Mouse (Mus musculus) forebrain, embryonic 11.5 days (tissue): ENCODE measurements around the gene Mapre3. TPM values are rescaled to one million over a fixed set of nuclear protein-coding genes. Genes with fewer than 3 reads are reported as not detected.

Source experiments
- ATAC-seq: fragments of 200-750 bp; cut with Nextera tagmentation; replicated peaks from 2 replicates; pipeline ENCODE4 v1.8.0; 2017; ENCODE audit warnings: moderate TSS enrichment; ENCODE audit not compliant: low FRiP score
- DNase-seq: peaks from one replicate; pipeline ENCODE4 v3.0.0-alpha.2; 2017; ENCODE audit warnings: low spot score
- H3K27ac ChIP-seq: fragments of 300-500 bp; sonication (generic); 2 replicates; pipeline ENCODE4 v1.5.1; 2014; ENCODE audit warnings: low read depth, low read length
- H3K27me3 ChIP-seq: fragments of 300-500 bp; sonication (generic); 2 replicates; pipeline ENCODE4 v1.6.1; 2014; ENCODE audit warnings: mild to moderate bottlenecking, low read length, mixed read lengths; ENCODE audit not compliant: control insufficient read depth, insufficient read depth
- H3K36me3 ChIP-seq: fragments of 300-500 bp; sonication (generic); 2 replicates; pipeline ENCODE4 v1.6.1; 2014; ENCODE audit warnings: mild to moderate bottlenecking, low read length, moderate library complexity, mixed read lengths; ENCODE audit not compliant: control insufficient read depth, insufficient read depth
- H3K4me1 ChIP-seq: fragments of 300-500 bp; sonication (generic); replicated peaks from 2 replicates; pipeline ENCODE4 v1.6.1; 2014; ENCODE audit warnings: low read length, mixed read lengths; ENCODE audit not compliant: control insufficient read depth, insufficient read depth
- H3K4me2 ChIP-seq: fragments of 300-500 bp; sonication (generic); 2 replicates; pipeline ENCODE4 v1.6.1; 2014; ENCODE audit warnings: low read depth, mild to moderate bottlenecking, low read length, moderate library complexity, mixed read lengths; ENCODE audit not compliant: severe bottlenecking
- H3K4me3 ChIP-seq: fragments of 300-500 bp; sonication (generic); 2 replicates; pipeline ENCODE4 v1.5.1; 2014; ENCODE audit warnings: low read depth, low read length
- H3K9ac ChIP-seq: fragments of 300-500 bp; sonication (generic); 2 replicates; pipeline ENCODE4 v1.6.1; 2014; ENCODE audit warnings: low read length
- H3K9me3 ChIP-seq: fragments of 300-500 bp; sonication (generic); 2 replicates; pipeline ENCODE4 v1.6.1; 2016; ENCODE audit warnings: low read length, mixed read lengths; ENCODE audit not compliant: control insufficient read depth
- WGBS: fragments of 180-500 bp; shearing (Covaris S2); extraction: QIAGEN DNeasy Blood & Tissue Kit; methylation state at CpG from one replicate; pipeline ENCODE4 v1.1.7; 2014; 5-methylcytosine and 5-hydroxymethylcytosine counted together
- polyA plus RNA-seq: library from polyadenylated mRNA; unstranded; fragments of >200 nt; fragmentation: Nextera tagmentation; extraction: Ambion mirVana; gene quantifications from 2 replicates; pipeline ENCODE4 v1.2.1, GENCODE M21; 2014

Mapre3 gene
- 37.5 and 39.7 TPM in 2 replicates for polyA plus RNA-seq

DNA sequence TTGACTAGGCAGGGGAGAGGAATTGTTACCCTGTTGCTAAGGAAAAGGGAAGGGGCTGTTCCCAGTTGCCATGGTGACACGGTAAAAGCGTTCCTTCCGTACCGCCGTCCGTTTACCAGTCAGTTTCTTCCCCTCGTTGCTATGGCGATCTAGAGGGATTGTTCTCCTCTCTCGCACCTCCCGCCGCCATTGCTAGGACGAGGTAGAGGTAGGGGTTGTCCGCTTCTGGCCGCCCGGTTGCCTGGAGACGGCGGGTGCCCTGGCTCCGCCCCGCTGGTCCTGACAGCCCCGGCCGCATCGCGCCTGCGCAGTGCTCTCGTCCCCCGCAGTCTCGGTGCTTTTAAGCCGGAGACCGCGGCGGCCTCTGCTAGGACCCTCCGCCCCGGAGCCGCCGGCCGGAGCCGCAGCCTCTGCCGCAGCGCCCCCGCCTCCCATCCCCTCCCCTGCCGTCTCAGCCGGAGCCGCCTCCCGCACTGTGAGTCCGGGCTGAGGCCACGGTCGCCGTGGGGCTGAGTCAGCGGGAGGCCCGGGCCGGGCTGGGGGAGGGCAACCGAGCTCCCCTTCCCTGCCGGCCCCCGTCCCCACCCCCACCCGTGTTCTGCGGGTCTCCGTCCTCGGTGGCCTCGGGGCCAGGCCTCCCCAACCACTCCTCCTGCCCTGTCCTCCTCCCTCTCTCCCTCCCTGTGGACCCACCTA is at the start of gene Mapre3:
Gene Mapre3, plus strand, starts transcription at position 218 of the 696 bp plus-strand sequence.
- Histone ChIP-seq H3K4me3 (peak within 1 kb of the TSS; percentile 80), H3K9ac (peak within 1 kb of the TSS; percentile 83), H3K27ac (peak within 1 kb of the TSS; percentile 85), H3K4me2 (peak within 1 kb of the TSS; percentile 68), H3K9me3 (no peaks in the 10 kb centered on the region), H3K27me3 (no peaks in the 10 kb centered on the region), H3K36me3 (no peaks in the 10 kb centered on the region), H3K4me1 (peaks cover 6% of the 10 kb centered on the region)
- WGBS: under 1% methylated on average over 55 of the region's 59 CpGs
- peak; percentile 98 for DNase-seq
- ATAC-seq: peak; percentile 98

DNA sequence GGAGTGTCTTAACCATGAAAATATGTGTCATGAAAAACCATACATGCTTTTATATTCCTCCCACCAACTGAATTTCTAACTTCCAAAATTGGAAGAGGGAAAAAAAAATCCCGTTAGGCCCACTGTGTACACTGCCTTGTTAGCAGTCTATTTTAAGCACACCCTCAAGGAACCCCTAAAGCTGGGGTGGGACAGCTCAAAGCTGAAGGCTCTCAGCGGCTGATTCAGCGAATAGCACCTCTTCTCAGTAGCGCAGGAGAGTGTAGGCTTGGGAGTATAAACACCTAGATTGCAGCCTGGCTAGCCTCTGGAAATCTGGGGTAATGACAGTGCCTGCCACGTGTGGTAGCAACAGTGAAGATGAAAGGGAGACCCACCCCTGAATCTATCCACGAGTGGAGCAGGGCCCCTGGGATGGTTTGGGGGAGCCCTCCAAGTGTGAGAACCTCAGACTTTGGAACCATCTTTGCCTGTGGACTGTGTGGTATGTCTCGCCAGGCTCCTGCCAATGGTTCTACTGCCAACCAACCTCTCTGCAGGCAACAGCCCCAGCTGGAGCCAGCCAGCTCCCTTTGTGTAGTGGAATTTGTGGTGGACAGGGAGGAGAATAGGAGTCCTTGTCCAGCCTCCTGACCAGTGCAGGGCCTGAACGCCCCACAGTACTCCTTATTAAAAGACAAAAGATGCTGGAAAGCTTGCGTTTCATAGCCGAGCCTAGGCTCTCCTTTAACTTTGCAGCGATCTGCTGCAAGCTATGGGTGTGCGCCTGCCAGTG is 48.7 kb upstream of the Mapre3 start:
- WGBS: 74% methylated on average over 12 of the region's 12 CpGs

DNA sequence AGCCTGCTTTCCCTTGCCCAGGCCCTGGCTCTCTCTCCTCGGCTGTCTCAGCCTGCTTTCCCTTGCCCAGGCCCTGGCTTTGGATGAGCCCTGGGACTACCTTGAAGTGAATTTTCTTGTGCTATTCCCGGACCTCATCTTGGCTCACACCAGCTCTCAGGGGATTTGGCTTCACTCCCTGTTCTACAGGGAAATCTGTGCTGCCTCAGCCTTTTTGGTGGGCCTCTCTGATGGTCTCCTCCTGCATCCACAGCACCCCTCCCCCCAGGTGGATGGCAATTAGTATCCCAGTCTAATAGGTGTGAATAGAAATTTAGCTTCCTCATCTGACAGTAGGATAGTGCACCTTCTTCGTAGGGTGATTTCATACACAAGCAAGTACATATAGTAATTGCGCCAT is 46.4 kb upstream of the Mapre3 start:
- no peak overlapping the region for H3K4me2 ChIP-seq
- H3K4me1 ChIP-seq: peaks cover 8% of the 10 kb centered on the region
- H3K36me3 ChIP-seq: no peaks in the 10 kb centered on the region
- H3K9me3 ChIP-seq: no peaks in the 10 kb centered on the region
- no peak overlapping the region for H3K9ac ChIP-seq
- ATAC-seq: no peak
- WGBS: 82% methylated on average over 4 of the region's 4 CpGs
- no peak for DNase-seq
- H3K27me3 ChIP-seq: no peaks in the 10 kb centered on the region
- peak overlapping the region; percentile 9 for H3K27ac ChIP-seq
- no peak overlapping the region for H3K4me3 ChIP-seq

More for the DNA sequence above, 48.7 kb upstream of the Mapre3 start:
- H3K27ac ChIP-seq: 0 out of 2 replicates have a peak overlapping the region, but pooled peaks have one; percentile 15
- no peaks in the 10 kb centered on the region for H3K9me3 ChIP-seq
- H3K4me3 ChIP-seq: no peak overlapping the region
- no peak for DNase-seq
- no peaks in the 10 kb centered on the region for H3K36me3 ChIP-seq
- no peak for ATAC-seq
- H3K27me3 ChIP-seq: no peaks in the 10 kb centered on the region
- H3K4me2 ChIP-seq: no peak overlapping the region
- peaks cover 12% of the 10 kb centered on the region for H3K4me1 ChIP-seq
- no peak overlapping the region; the same call in 1 of the 2 replicates for H3K9ac ChIP-seq

GRCm38 (mm10) chr5:30768598-30768997 is 45.8 kb upstream of the Mapre3 start:
- Histone ChIP-seq H3K36me3 (no peaks in the 10 kb centered on the region), H3K27me3 (no peaks in the 10 kb centered on the region), H3K4me1 (peaks cover 8% of the 10 kb centered on the region), H3K4me2 (no peak overlapping the region), H3K9me3 (no peaks in the 10 kb centered on the region), H3K27ac (no peak overlapping the region), H3K4me3 (no peak overlapping the region), H3K9ac (no peak overlapping the region)
- DNase-seq (no peak), ATAC-seq (0 out of 2 replicates have a peak, but pooled peaks have one; percentile 33)
- WGBS: 53% methylated on average over 9 of the region's 9 CpGs

DNA sequence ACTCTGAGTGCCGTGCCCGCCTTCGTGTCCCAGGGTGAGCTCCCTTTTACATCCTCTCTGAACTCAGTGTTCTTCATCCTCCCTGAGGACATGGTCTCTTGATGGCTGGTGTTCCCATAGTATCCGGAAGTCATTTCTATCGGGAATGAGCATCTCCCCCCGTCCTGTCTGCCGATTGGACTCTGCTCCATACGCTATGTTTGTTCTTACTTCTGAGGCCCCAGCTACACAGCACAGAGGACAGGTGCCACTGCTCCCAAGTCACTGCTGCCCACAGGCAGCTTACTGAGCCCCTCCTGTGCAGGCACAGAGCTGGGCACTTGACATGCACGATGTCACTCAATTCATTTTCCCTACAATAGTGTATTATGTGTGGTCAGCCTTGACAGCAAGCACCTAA is 45.4 kb upstream of the Mapre3 start:
- H3K27me3 ChIP-seq: no peaks in the 10 kb centered on the region
- DNase-seq: no peak
- no peak for ATAC-seq
- 86% methylated on average over 9 of the region's 9 CpGs for WGBS
- H3K36me3 ChIP-seq: no peaks in the 10 kb centered on the region
- no peak overlapping the region for H3K9ac ChIP-seq
- no peaks in the 10 kb centered on the region for H3K9me3 ChIP-seq
- peaks cover 6% of the 10 kb centered on the region for H3K4me1 ChIP-seq
- no peak overlapping the region for H3K4me3 ChIP-seq
- no peak overlapping the region for H3K4me2 ChIP-seq
- no peak overlapping the region for H3K27ac ChIP-seq

- Histone ChIP-seq H3K36me3 (peaks cover 2% of the 10 kb centered on the region; the same call in 1 of the 2 replicates), H3K9ac (peak overlapping the region; percentile 52), H3K4me2 (peak overlapping the region; percentile 60), H3K4me3 (peak overlapping the region; percentile 22), H3K27ac (no peak overlapping the region; the same call in 1 of the 2 replicates), H3K4me1 (peaks cover 4% of the 10 kb centered on the region; the same call in 1 of the 2 replicates), H3K9me3 (no peaks in the 10 kb centered on the region), H3K27me3 (no peaks in the 10 kb centered on the region)
- WGBS: 6% methylated on average over 20 of the region's 20 CpGs
- ATAC-seq (peak; percentile 79), DNase-seq (peak; percentile 91)
Observed at GRCm38 (mm10) chr5:30774601-30775371, 39.7 kb upstream of the Mapre3 start.

DNA sequence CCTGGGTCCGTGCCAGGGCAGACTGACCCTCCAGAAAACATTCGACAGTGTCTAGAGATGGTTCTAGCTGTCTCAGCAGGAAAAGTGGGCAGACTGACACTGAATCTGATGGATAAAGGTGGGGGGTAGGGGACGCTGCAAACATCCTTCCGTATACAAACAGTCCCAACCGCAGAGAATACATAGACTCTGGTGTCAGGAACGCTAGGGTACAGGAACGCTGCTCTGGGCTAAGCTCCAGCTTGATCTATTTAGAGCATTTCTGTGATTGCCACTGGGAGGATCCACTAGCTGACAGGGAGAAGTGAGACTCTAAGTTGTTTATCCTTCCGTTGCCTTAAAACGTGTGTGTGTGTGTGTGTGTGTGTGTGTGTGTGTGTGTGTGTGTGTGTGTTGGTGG is 33.7 kb upstream of the Mapre3 start:
- Histone ChIP-seq H3K4me1 (no peaks in the 10 kb centered on the region), H3K4me3 (no peak overlapping the region), H3K27me3 (no peaks in the 10 kb centered on the region), H3K4me2 (no peak overlapping the region), H3K27ac (no peak overlapping the region), H3K9me3 (no peaks in the 10 kb centered on the region), H3K9ac (no peak overlapping the region), H3K36me3 (peaks cover 12% of the 10 kb centered on the region)
- DNase-seq (no peak), ATAC-seq (no peak)
- 89% methylated on average over 9 of the region's 9 CpGs for WGBS

- H3K27ac ChIP-seq: no peak overlapping the region
Observed at GRCm38 (mm10) chr5:30781147-30781546, 33.3 kb upstream of the Mapre3 start.

More at GRCm38 (mm10) chr5:30781147-30781546, 33.3 kb upstream of the Mapre3 start:
- Histone ChIP-seq H3K27me3 (no peaks in the 10 kb centered on the region), H3K9me3 (no peaks in the 10 kb centered on the region), H3K9ac (no peak overlapping the region), H3K4me3 (no peak overlapping the region), H3K4me2 (no peak overlapping the region), H3K36me3 (peaks cover 12% of the 10 kb centered on the region), H3K4me1 (no peaks in the 10 kb centered on the region)
- ATAC-seq (no peak), DNase-seq (no peak)
- WGBS: 77% methylated on average over 3 of the region's 3 CpGs
